Mouse (Mus musculus): ENCODE data around the gene Car6.
A peak's percentile ranks its signal among the peaks of the same experiment; 100 is the strongest.

The Car6 gene

DNA sequence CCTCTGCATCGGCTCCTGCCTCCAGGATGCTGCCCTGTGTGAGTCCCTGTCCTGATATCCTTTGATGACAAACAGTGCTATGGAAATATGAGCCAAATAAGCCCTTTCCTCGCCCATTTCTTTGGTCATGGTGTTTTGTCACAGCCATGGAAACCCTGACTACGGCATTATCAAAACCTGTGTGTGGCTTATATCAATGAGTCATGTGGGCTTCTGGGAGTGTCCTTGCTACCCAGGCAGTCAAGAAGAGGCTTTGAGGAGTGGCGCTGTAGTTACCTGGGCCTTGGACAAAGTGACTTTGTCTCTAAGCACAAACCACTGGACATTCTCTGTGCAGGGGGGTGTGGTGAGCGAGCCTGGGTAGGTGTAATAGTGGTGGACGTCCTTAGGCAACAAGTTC lies 8.9 kb downstream of the Car6 start:
- no peak for DNase-seq (ENCODE audit: low spot score in 2 of 2)

DNA sequence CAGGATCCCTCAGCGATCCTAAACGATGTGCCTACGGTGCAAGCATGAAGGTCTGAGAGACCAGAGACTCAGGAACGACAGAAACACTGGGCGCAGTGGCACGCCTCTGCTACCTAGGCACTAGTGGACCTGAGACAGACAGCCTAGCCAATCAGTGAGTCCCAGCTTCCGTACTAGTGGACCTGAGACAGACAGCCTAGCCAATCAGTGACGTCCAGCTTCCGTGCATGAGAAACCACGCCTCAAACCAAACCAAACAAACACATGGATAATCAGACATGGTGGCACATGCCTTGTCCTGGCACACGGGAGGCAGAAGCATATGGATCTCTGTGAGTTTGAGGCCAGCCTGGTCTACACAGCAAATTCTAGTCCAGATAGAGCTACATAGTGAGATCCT lies 12.9 kb downstream of the Car6 start:
- no peak for DNase-seq (ENCODE audit: low spot score in 2 of 2)

DNA sequence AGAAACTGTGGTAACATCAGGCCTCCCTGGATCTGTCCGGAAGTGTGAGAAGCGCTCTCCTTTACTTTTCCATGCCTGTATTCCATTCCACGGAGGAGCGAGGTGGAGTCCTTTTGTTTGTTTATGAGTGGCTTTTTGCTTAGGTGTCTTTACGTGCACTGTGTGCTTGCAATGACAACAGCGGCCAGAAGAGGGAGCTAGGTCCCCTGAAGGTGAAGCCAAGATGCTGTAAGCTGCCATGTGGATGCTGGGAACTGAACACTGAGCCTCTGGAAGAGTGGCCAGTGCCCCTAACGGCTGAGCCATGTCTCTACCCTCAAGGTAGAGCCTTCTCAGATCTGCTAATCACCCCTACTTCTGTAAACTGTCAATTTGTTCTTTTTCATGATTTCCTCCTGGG lies 19.8 kb downstream of the Car6 start:
- DNase-seq (ENCODE audit: low spot score in 2 of 2) = no peak

DNA sequence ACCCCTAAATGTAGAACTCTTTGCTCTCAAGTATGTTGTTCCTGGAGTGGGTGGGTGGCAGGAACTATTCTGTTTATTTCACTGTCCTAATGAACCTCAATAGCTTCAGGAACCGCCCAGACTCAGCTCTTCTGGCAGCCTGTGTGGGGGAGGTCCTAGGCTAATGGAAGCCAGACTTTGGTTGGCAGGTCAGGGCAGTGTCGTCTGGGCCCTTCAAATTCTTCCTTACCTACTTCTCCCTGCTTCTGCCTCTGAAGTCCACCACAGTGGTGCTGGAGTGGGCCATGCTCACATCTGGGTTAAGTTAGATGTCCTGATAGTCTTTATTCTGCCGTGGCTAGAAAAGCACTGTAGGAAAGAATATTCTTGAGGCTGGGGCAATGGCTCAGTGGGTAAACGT lies 23.0 kb downstream of the Car6 start:
- DNase-seq (ENCODE audit: low spot score in 2 of 2) = no peak

DNA sequence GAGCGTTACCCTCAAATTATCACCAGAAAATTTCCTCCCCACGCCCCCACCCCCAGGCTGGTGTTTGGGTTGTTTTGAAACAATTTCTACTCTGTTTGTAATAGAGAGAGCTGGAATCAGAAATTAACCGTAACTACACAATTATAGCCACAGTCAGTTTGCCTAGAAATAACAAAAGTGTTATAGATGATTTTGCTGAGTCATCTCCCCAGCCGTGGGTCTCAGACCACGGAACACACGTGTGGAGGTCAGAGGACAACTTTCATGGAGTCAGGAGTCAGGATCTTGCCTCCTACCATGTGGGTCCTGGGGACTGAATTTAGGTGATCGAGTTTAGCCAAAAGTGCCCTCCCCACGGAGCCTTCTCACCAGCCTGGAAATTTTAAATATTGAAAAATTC lies 24.0 kb downstream of the Car6 start:
- DNase-seq (ENCODE audit: low spot score in 2 of 2) = no peak

DNA sequence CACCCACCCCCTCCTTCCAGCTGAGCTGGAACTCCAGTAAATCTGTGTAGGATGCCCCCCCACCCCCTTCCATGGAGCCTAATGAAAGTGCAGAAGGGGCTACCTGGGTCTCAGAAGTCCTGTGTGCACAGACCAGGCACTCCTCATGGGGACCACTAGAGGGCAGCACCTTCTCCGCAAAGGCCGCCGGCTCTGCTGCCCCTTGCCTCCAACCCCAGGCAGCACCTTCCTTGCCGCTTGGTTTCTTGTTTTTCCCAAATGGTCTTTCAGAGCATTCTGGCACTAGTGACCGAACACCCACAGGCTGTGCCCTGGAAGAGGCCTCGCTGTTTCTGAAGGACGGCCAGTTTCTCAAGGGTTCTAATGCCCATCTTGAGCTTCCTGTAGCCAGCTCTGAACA lies 24.6 kb downstream of the Car6 start:
- DNase-seq (ENCODE audit: low spot score in 2 of 2) = peak; percentile 4 to 5

DNA sequence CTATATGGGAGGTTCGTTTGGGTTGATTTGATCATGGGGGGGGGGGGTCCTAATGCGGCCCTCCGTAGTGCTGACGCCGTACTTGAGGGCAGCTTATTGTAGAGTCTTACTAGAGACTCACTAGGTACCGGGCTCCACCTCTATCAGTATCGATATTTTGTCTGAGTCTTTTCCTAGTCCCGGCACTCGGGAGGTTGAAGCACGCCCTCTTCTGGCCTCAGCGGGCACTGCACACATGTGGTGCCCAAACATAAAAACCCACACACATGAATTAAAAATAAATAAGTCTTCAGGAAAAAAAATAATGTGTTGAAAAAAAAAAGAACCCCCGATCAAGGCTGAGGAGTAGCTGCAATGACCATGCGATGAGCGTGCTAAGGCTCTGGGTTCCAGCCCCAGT lies 27.1 kb downstream of the Car6 start:
- no peak for DNase-seq (ENCODE audit: low spot score in 2 of 2)

DNA sequence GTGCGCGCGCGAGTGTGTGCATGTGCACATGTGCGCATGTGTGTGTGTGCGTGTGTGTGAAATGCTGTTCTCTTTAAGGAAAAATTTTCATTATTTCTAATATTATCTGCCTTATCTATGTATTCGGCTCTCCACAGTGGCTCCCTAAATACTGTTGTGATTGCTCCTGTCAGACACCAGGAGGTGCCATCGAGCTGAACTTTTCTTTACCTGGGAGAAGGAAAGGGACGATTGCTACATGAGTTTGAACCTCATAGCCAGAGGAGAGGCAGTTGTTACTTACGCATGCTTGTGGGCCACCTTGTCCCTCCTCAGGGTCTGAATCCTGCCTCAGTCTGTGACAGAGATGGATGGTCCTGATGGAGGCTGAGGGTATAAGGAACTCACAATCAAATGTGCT lies 27.9 kb downstream of the Car6 start:
- peak; percentile 29 to 37 for DNase-seq (ENCODE audit: low spot score in 2 of 2)

DNA sequence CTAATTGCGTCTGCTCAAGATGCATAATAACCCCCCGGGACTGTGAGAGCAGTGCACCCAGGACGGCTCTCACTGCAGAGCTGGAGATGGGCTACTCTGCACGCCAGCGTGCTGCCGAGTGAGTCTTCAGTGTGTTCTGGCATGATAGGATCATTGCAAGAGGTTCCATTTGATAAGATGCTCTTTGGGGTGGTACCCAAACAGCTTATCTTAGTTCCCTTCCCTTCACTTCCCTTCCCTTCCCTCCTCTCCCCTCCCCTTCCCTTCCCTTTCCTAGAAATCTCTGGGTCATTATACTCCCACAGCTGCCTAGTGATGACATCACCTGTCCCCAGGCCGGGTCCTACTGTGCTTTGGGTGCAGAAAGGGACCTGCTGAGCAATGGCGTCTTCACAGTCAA lies 29.0 kb downstream of the Car6 start:
- no peak for DNase-seq (ENCODE audit: low spot score in 2 of 2)

DNA sequence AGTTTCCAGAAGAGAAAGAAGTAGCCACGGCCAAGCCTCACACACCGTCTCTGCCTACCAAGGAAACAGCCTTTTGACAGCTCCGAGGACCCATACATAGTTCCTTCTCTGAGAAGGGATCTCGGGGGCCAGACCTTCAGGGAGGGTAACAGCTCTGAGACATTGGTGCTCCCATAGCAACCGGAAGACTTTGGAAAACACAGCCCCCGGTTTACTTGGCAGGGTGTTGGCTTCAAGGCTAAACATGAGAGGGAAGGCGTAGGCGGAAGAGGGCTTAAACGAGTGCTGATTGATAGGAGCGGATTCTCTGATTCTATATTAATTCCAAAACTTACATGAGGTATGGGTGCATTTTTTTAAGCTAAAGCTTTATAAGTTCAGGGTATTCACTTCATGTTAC lies 32.7 kb downstream of the Car6 start:
- DNase-seq (ENCODE audit: low spot score in 2 of 2) = peak; percentile 17 to 44

DNA sequence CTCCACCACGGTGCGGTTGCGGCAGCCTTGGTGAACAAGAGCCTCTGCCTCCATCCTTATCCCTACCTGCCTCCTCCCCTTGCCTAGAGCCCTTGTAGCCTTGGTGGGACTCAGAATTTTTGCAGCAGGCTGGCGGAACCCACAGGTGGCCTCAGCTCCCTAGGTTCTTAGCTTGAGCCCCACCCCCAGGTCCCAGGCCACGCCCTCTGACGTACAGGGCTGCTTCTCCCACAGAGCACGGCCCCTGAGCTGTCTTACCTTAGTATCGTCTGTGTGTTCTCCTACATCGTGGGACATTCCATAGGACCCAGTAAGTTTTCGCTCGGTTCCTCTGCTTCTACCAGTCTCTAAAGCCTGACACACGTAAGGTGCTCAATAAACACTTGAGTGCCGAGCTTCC lies 36.3 kb downstream of the Car6 start:
- DNase-seq (ENCODE audit: low spot score in 2 of 2) = no peak

DNA sequence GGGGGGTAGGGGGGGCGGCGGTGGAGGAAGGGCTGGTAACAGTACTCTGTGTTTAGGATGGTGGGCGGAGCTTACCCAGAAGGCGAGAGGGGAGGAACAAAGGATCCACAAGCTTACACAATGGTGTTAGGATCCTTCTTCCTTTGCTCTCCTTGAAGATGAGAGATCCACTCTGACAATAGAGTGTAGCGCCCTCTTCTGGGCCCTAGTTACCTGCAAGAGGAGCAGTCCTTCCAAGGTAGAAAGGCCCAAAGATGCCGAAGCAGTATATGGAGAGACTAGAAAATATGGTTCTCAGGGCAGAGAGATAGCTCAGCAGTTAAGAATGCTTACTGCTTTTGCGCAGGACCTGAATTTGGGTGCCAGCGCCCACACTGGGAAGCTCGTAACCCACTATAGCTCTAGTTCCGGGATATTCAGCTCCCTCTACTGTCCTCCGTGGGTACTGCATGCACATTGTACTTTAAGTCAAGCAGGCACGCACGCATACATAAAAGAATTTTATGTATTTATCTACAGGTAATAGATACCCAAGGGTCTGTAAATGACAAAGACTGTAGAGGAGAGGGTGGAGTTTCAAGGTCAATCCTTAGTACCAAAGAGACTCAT lies 38.5 kb downstream of the Car6 start:
- DNase-seq (ENCODE audit: low spot score in 2 of 2) = no peak

DNA sequence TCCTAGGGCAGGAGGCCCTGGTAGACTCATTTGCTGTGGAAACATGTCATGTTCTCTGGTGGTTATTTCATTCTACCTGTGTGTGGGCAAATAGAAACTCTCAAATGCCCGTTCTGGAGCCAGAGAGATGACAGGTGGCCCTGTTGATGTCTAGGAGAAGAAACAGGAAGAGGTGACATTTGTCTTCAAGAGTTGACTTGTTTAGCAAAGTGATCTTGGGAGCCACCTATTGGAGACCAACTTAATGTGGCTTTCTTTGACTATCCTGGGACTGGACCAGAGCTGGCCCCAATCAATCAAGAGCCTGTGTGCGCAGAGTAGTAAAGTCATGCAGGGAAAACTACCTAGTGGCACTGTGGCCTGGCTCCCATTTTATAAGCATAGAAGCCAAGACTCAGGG lies 41.7 kb downstream of the Car6 start:
- DNase-seq (ENCODE audit: low spot score in 2 of 2) = no peak

DNA sequence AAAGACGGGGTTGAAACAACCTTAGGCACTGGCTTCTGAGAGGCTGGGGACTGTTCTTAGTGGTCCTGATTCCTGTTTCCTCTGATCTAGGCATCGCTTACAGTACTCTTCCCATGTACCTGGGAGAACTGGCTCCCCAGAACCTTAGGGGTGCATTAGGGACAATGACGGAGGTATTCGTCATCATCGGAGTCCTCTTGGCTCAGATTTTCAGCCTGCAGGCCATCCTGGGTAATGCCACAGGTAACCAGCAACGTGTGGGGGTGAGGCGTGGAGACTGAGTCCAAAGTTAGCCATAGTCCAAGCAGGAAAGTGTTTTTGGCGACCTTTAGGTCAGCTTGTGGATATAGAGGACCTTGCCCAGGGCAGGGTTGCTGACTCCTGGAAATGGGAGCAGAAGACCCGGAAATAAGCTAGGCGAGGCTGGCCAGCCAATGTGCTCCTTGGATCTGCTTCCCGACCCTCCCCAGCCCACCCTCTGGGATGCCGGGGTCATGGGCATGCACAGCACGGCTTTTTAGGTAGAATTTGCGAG lies 43.7 kb downstream of the Car6 start:
- no peak for DNase-seq (ENCODE audit: low spot score in 2 of 2)

DNA sequence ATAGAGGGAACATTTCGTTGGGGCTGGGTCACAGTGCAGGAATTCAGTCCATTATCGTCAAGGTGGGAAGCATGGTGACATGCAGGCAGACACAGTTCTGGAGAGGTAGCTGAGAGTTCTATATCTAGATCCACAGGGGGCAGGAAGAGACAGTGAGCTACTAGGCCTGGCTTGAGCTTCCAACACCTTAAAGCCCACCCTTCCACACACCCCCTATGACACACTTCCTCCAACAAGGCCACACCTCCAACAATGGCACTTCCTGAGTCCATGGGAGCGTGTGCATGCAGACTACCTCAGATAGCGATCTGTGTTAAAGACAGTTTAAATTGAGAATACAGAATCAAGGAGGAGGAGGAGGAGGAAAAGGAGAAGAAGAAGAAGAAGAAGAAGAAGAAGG lies 45.4 kb downstream of the Car6 start:
- no peak for DNase-seq (ENCODE audit: low spot score in 2 of 2)

DNA sequence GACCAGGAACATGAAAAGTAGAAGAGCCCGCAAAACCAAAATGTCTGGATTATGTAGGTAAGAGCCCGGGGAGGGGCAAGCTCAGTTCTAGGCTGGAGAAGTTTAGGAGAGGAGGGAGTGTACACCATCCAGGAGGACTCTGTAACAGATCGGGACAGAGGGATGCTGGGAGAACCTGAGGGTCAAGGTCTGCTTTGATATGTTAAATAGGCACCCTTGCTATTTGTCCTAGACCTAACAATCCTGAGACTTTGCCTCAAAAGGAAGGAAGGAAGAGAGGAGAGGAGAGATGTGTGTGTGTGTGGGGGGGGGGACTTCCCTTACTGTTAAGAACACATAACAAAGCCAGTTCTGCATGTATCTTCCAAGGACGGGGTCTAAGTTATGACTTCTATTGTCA lies 45.8 kb downstream of the Car6 start:
- no peak for DNase-seq (ENCODE audit: low spot score in 2 of 2)

DNA sequence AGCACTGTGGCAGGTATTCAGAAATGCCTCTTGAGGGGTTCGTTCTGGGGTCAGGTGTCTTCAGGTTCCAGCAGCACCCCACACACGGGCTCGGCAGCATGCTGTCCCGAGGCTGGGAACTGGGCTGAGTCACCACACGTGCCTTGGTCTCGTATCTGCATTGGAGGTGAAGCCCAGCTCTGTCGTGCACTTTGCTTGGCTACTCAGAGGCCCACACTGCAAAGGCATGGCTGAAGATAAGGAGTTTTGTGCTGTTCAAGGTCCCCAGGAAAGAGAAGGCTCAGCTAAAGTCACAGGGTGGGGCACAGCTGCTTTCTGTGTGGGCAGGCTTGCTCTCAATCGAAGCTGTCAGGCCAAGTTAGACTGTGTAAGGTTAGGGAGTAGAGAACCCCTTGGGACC lies 48.6 kb downstream of the Car6 start:
- DNase-seq (ENCODE audit: low spot score in 2 of 2) = no peak

DNA sequence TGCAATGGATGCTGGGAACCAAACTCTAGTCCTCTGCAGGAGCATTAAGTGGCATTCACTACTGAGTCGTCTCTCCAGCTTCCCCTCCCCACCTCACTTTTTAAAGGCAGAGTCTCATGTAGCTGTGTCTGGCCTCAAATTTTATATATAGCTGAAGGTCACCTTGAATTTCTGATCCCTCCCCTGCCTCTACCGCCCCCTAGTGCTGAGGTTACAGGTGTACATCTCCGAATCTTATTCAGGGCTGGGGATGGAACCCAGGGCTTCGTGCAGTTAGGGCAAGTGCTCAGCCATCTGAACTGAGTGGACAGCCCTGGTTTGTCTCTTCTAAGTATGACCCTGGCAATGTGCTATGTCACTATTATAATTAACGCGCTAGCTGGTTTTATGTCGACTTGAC lies 50.1 kb downstream of the Car6 start:
- no peak for DNase-seq (ENCODE audit: low spot score in 2 of 2)

DNA sequence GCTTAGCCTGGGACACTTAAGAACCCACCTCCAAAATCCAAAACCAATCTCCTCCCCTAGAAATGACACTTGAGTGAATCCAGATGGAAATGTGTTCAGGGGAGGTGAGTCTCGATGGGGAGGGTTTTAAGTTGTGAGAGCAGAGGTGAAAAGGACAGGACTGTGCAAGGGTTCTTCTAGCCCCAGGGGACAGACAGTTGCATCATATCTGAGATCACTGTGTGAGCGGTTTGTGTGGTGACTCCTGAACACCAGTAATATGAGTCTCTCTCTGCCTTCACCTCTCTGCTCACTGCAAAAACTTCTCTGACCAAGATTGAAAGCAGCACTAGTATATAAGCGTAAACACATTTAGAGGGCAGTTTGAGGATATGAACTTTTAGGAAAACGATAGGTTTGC lies 54.8 kb downstream of the Car6 start:
- DNase-seq (ENCODE audit: low spot score in 2 of 2) = no peak

DNA sequence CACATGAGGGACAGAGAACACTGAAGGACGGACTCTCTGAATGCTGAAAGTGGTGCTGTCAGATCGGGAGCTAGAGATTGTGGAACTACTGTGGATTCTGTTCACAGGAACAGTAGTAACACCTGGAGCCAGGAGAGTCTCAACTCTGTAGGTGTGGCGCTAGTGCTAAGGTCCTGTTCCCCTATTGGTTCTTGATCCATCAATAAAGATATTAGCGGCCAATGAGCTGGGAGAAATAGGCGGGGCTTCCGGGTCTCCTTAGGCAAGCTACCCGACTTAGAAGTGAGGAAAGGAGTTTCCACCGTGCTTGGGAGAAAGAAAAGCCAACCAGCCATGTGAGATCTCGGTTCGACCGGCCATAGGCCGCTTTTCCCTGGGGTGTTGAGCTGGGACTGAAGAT lies 56.9 kb downstream of the Car6 start:
- no peak for DNase-seq (ENCODE audit: low spot score in 2 of 2)

DNA sequence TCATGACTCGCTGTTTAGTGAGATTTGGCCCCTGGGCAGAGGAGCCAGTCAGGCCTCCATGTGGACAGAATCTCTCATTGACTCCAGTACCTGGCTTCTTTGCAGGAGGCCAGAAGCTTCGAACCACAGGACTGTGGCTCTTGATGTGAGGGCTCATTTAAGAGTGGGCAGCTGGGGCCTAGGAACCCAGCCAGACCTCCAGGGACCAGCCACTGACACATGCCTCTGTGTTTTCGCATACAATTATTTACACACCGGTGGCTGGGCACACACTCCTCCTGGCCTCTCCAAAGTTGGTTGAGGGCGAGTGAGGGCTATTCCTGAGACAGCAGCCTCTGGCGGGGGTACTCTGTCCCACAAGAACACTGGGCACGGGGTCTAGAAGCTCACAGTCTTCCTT lies 60.8 kb downstream of the Car6 start:
- no peak for DNase-seq (ENCODE audit: low spot score in 2 of 2)

DNA sequence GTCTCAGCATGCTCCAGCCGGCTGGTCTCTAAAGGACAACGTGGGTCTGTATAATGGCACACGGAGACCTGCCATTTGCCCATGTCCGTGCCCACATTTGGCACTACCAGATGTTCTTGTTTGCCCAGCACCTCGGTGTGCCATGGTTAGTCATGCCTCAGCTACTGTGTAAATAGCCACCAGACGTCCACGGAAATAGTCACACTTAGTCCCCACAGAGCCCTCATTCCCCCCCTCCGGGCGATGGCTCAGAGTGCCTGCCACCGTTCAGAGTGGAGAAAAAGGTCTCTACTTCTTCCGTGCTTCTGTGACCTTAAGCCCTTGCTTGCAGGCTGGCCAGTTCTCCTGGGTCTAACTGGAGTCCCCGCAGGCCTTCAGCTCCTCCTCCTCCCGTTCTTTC lies 62.0 kb downstream of the Car6 start:
- no peak for DNase-seq (ENCODE audit: low spot score in 2 of 2)

DNA sequence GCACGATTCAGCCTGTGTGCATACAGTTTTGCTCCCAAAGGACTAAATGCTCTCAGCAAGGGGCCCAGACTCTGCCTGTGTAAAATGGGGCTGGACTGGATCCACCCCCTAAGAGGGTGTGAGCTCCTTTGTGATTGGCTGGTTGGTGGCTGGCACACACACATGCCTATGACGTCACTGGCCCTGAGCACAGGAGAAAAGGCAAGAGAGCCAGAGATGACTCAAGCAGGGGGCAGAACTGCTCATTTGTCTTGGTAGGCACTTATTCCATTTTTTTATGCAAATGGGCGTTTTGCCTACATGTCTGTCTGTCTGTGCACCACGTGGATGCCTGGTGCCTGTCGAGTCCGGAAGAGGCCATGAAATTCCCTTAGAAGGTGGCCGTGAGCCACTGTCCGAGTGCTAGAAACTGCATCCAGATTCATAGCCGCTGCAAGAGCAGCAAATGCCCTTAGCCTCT lies 63.0 kb downstream of the Car6 start:
- DNase-seq (ENCODE audit: low spot score in 2 of 2) = peak; percentile 49 to 62

DNA sequence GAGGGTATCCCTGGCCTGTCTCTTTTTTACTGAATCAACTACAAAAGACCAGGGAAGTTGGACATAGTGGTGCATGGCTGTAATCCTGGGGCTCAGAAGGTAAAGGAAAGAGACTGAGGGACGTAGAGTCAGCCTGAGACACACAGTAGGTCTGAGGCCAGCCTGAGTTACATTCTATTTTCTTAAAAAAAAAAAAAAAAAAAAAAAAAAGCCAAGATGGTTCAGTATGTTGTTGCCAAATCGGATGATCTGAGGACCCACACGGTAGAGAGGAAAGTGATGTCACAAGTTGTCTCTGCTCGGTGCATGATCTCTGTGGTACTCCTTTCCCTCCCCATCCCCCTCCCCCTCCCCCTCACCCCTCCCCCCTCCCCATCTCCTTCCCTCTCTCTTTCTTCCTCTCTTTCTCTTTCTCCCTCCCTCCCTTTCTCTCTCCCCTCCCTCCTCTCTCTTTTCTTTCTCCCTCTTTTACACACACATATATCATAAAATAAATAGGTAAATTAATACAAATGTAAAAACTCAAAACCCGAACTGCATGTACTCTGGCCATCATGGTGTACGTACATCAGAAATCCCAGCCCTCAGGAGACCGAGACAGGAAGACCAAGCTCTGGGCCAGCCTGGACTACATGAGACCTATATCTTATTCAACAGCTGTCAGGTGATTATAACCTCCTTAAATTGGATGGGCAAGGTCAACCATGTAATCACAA lies 63.6 kb downstream of the Car6 start:
- no peak for DNase-seq (ENCODE audit: low spot score in 2 of 2)
